ENCODE assay signal across 16 mouse cellular contexts in genomic region chr14:34043341-34043740, GRCm38 (mm10). TPM values are rescaled to one million over a fixed set of nuclear protein-coding genes. Genes with fewer than 3 reads are reported as not detected.
"Had no signal": no experiment of that assay in that cellular context is flagged by ENCODE, and none has a peak within 500 bp of the region (broad histone marks: within the 10 kb centered on the region; RNA-seq: fewer than 3 reads in every experiment).

No protein-coding gene starts in this region.

- ATAC-seq: midbrain, embryonic 16.5 days had no signal

- DNase-seq: lung, adult 18-20 months; lung, embryonic 14.5 days; lung, postnatal 10 days; lung, postnatal 4 days; midbrain, embryonic 14.5 days; retina, postnatal 1 day; right cerebral cortex, adult 18-20 months; right cerebral cortex, postnatal 25 days; right cerebral cortex, postnatal 4 days; spleen, adult 18-20 months; thymus, adult 18-20 months; thymus, postnatal 14 days; thymus, postnatal 36 days had no signal

RNA-seq across cellular contexts. Expression of gene Antxrl, which starts 9.2 kb away (rescaled TPM):
- total RNA-seq: megakaryocyte, adult 5-6 weeks; megakaryocyte-erythroid progenitor cell, adult 5-6 weeks had no signal

RNA-seq across cellular contexts. Expression of gene Gm5460, which starts 26.8 kb away (rescaled TPM):
- total RNA-seq: megakaryocyte, adult 5-6 weeks; megakaryocyte-erythroid progenitor cell, adult 5-6 weeks had no signal

RNA-seq across cellular contexts. Expression of gene Gm30083, which starts 28.4 kb away (rescaled TPM):
- total RNA-seq: megakaryocyte, adult 5-6 weeks; megakaryocyte-erythroid progenitor cell, adult 5-6 weeks had no signal

RNA-seq across cellular contexts. Expression of gene Anxa8, which starts 42.4 kb away (rescaled TPM):
- total RNA-seq: megakaryocyte, adult 5-6 weeks; megakaryocyte-erythroid progenitor cell, adult 5-6 weeks had no signal

RNA-seq across cellular contexts. Expression of gene A630023A22Rik, which starts 59.2 kb away (rescaled TPM):
- total RNA-seq: megakaryocyte, adult 5-6 weeks; megakaryocyte-erythroid progenitor cell, adult 5-6 weeks had no signal
